Mouse (Mus musculus): ENCODE data around the gene Tmem52. TPM values are rescaled to one million over a fixed set of nuclear protein-coding genes. Genes with fewer than 3 reads are reported as not detected.

Tmem52 gene
- polyA plus RNA-seq, 1 experiment from 2014 or later: 2.1 TPM

- ATAC-seq (peak; percentile 90), DNase-seq (ENCODE audit: low spot score) (peak; percentile 99)
- H3K4me1 ChIP-seq (ENCODE audit: insufficient read depth, low read depth, low read length): peaks cover 38% of the 10 kb centered on the region
- H3K27me3 ChIP-seq (replicated peaks; ENCODE audit: insufficient read depth, low read length): no peaks in the 10 kb centered on the region
- WGBS: 25% methylated on average over 8 of the region's 8 CpGs
- no peak overlapping the region for H3K4me3 ChIP-seq (ENCODE audit: low read depth, low read length)
- no peaks in the 10 kb centered on the region for H3K9me3 ChIP-seq (ENCODE audit: low read length)
- no peak overlapping the region; the same call in 1 of the 2 replicates for H3K9ac ChIP-seq (replicated peaks; ENCODE audit: low read depth)
- peak; percentile 88 for TF ChIP-seq EP300 (IDR thresholded peaks at IDR 0.05)
- TF ChIP-seq CTCF (IDR thresholded peaks at IDR 0.05): no peak
- H3K27ac ChIP-seq (ENCODE audit: low read length): peak overlapping the region; percentile 94
- H3K4me2 ChIP-seq (replicated peaks; ENCODE audit: low read depth, low read length): peak overlapping the region; percentile 22; the same call in 1 of the 2 replicates
- no peaks in the 10 kb centered on the region for H3K36me3 ChIP-seq (ENCODE audit: insufficient read depth, low read length)
Observed at GRCm38 (mm10) chr4:155488232-155489025, 19.5 kb downstream of the Tmem52 start.

- Histone ChIP-seq H3K9me3 (ENCODE audit: low read length) (no peaks in the 10 kb centered on the region), H3K4me3 (ENCODE audit: low read depth, low read length) (no peak overlapping the region), H3K27me3 (replicated peaks; ENCODE audit: insufficient read depth, low read length) (no peaks in the 10 kb centered on the region), H3K9ac (replicated peaks; ENCODE audit: low read depth) (no peak overlapping the region), H3K27ac (ENCODE audit: low read length) (peak overlapping the region; percentile 94), H3K36me3 (ENCODE audit: insufficient read depth, low read length) (no peaks in the 10 kb centered on the region), H3K4me1 (ENCODE audit: insufficient read depth, low read depth, low read length) (peaks cover 40% of the 10 kb centered on the region), H3K4me2 (replicated peaks; ENCODE audit: low read depth, low read length) (no peak overlapping the region)
- DNase-seq (ENCODE audit: low spot score) (no peak), ATAC-seq (no peak)
- TF ChIP-seq CTCF (IDR thresholded peaks at IDR 0.05): no peak
- no peak for TF ChIP-seq EP300 (IDR thresholded peaks at IDR 0.05)
- WGBS: 60% methylated on average over 9 of the region's 9 CpGs
Observed at GRCm38 (mm10) chr4:155489101-155489970, 20.4 kb downstream of the Tmem52 start.

DNA sequence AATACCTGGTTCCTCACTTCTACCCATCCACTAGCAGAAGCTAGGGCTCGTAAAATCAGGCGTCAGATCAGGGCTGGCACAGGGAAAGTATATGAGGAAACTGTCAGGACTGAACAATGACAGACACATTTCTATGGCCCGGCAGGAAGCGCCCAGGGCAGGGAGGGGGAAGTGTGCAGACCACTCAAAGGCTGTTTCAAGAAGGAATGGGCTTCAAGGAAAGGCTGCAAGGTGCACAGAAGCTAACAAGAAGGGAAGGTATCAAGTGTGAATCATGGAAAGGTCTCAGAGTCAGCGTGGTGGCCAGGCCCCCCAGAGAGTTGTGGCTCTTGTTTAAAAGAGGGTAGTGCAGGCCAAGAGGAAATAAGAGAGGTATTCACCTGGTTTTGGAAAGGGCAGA is 21.5 kb downstream of the Tmem52 start:
- WGBS: 11% methylated on average over 5 of the region's 5 CpGs
- Histone ChIP-seq H3K9ac (replicated peaks; ENCODE audit: low read depth) (peak overlapping the region; percentile 99), H3K4me3 (ENCODE audit: low read depth, low read length) (peak overlapping the region; percentile 99), H3K4me1 (ENCODE audit: insufficient read depth, low read depth, low read length) (peaks cover 40% of the 10 kb centered on the region), H3K27me3 (replicated peaks; ENCODE audit: insufficient read depth, low read length) (no peaks in the 10 kb centered on the region), H3K9me3 (ENCODE audit: low read length) (no peaks in the 10 kb centered on the region), H3K4me2 (replicated peaks; ENCODE audit: low read depth, low read length) (peak overlapping the region; percentile 80), H3K27ac (ENCODE audit: low read length) (peak overlapping the region; percentile 94), H3K36me3 (ENCODE audit: insufficient read depth, low read length) (no peaks in the 10 kb centered on the region)
- ATAC-seq (no peak), DNase-seq (ENCODE audit: low spot score) (peak; percentile 54)
- no peak for TF ChIP-seq CTCF (IDR thresholded peaks at IDR 0.05)

DNA sequence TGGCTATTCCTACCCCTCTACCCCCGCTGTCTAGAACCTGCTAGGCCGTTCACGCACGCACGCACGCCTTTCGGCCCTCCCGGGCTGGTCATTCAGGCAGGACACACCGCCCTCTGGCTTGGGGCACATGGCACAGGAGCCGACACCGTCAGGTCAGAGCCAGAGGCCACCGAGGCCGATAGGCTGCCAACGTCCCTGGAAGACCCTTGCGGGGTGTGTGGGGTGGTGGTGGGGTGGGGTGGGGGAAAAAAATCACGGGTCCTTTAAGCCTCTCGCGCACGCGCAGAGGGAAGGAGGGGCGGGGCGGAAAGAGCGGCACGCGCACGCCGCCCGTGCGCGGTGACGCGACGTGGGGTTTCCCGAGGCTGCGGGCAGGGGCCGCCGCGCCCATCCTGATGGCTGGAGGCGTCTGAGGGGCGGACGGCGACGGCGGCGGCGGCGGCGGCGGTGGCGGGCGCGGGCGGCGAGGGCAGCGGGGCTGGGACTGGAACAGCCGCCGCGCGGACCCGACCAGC is 22.1 kb downstream of the Tmem52 start, which contains the start of gene Gnb1:
TSS of gene Gnb1 (plus strand) at position 372 of the 515 bp plus-strand sequence.
- 0% methylated on average over 39 of the region's 60 CpGs for WGBS
- peak within 1 kb of the TSS; percentile 80 for H3K4me2 ChIP-seq (replicated peaks; ENCODE audit: low read depth, low read length)
- DNase-seq (ENCODE audit: low spot score) (peak; percentile 86), ATAC-seq (peak; percentile 78)
- no peaks in the 10 kb centered on the region for H3K27me3 ChIP-seq (replicated peaks; ENCODE audit: insufficient read depth, low read length)
- H3K27ac ChIP-seq (ENCODE audit: low read length): peak within 1 kb of the TSS; percentile 94
- H3K9me3 ChIP-seq (ENCODE audit: low read length): no peaks in the 10 kb centered on the region
- H3K4me3 ChIP-seq (ENCODE audit: low read depth, low read length): peak within 1 kb of the TSS; percentile 99
- peaks cover 40% of the 10 kb centered on the region for H3K4me1 ChIP-seq (ENCODE audit: insufficient read depth, low read depth, low read length)
- H3K36me3 ChIP-seq (ENCODE audit: insufficient read depth, low read length): no peaks in the 10 kb centered on the region
- H3K9ac ChIP-seq (replicated peaks; ENCODE audit: low read depth): peak within 1 kb of the TSS; percentile 99
- TF ChIP-seq EP300 (IDR thresholded peaks at IDR 0.05) (no peak), CTCF (IDR thresholded peaks at IDR 0.05) (peak; percentile 52)

DNA sequence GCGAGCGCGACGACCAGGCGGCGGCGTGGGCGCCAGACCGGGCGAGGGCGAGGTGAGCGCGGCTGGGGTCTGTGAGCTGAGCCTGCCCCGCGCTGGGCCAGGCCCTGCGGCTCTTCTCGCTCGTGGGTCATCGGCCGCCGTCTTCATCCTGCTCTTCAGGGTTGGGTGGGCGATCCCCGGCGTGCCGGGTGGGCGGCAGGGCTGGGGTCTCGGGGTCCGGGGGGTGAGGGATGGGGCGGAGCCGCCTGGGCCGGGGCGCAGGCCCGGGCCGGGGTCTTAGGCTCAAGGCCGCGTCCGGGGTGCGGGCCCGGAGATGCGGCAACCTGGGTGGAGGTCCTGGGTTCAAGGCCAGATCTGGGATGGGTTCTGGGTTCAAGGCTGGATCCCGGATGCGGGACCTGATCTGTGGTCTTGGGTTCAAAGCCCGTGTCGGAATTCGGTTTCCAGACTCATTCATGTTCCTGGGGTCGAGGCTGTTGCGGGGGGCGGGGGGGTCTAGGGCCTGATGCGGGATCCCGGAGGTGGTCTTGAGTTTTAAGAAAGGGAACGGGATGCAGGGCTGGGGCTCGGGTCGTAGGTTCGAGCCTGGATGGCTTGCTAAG is 22.7 kb downstream of the Tmem52 start:
- peaks cover 40% of the 10 kb centered on the region for H3K4me1 ChIP-seq (ENCODE audit: insufficient read depth, low read depth, low read length)
- H3K4me2 ChIP-seq (replicated peaks; ENCODE audit: low read depth, low read length): peak overlapping the region; percentile 80
- H3K36me3 ChIP-seq (ENCODE audit: insufficient read depth, low read length): no peaks in the 10 kb centered on the region
- peak; percentile 25 for ATAC-seq
- H3K27me3 ChIP-seq (replicated peaks; ENCODE audit: insufficient read depth, low read length): no peaks in the 10 kb centered on the region
- H3K9me3 ChIP-seq (ENCODE audit: low read length): no peaks in the 10 kb centered on the region
- WGBS: 1% methylated on average over 38 of the region's 54 CpGs
- peak; percentile 21 for DNase-seq (ENCODE audit: low spot score)
- H3K9ac ChIP-seq (replicated peaks; ENCODE audit: low read depth): peak overlapping the region; percentile 99
- H3K27ac ChIP-seq (ENCODE audit: low read length): peak overlapping the region; percentile 94
- peak overlapping the region; percentile 99 for H3K4me3 ChIP-seq (ENCODE audit: low read depth, low read length)
- TF ChIP-seq CTCF (IDR thresholded peaks at IDR 0.05) (no peak), EP300 (IDR thresholded peaks at IDR 0.05) (no peak)

All from lung, postnatal 0 days (tissue).